Mouse (Mus musculus): Measurements from ENCODE around the gene Isy1. TPM values are rescaled to one million over a fixed set of nuclear protein-coding genes. Genes with fewer than 3 reads are reported as not detected.

The Isy1 gene
- polyA plus RNA-seq, 1 experiment from 2014 or later = 53.7 TPM

- H3K4me3 ChIP-seq = no peak overlapping the region
- no peak for ATAC-seq (ENCODE audit: low FRiP score, low read depth)
- H3K9me3 ChIP-seq = no peaks in the 10 kb centered on the region
- H3K27ac ChIP-seq = no peak overlapping the region
- H3K36me3 ChIP-seq = peaks cover 29% of the 10 kb centered on the region
- H3K4me2 ChIP-seq (replicated peaks) = no peak overlapping the region
- 89% methylated on average over 6 of the region's 6 CpGs for WGBS
- no peaks in the 10 kb centered on the region for H3K27me3 ChIP-seq
- no peak overlapping the region for H3K9ac ChIP-seq
- peaks cover 9% of the 10 kb centered on the region for H3K4me1 ChIP-seq
Measured at GRCm38 (mm10) chr6:87796251-87796880, 42.2 kb downstream of the Isy1 start.

DNA sequence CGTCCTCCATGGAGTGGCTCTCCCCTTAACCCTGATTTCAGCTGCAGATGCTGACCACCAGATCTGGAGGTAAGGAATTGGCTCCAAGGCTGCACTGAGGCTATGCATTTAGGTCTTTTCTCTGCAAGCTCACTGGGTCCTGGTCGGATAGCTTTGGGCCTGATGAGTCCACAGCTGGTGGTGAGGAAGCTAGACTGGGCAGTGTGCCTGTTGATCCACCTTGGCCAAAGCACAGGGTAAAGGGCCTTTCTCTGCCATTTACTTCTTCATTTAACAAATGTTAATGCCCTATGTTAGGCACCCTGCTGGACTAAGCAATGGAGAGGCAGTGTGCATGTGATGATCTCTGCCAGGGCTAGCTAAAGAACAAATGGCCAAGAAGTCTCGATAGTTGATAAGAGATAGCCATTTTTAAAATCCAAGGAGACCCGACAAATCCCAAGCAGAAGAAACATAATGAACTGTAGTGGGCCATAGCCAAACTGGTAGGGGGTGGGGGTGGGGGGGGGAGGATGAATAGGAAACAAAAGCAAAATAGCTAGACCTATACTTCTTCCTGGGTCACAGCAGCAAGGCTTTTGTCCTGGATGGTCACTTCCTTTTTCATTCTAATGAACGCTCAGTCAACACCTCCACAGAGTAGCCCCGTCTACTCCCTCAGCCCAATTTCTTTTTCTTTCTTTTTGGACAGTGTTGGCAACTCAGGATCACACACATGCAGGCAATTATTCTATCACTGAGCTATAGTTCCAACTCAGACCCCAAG lies 43.0 kb downstream of the Isy1 start:
- ATAC-seq (ENCODE audit: low FRiP score, low read depth) = no peak
- Histone ChIP-seq H3K27ac (no peak overlapping the region), H3K9me3 (no peaks in the 10 kb centered on the region), H3K4me2 (replicated peaks) (no peak overlapping the region), H3K4me1 (peaks cover 9% of the 10 kb centered on the region), H3K4me3 (no peak overlapping the region), H3K9ac (no peak overlapping the region), H3K36me3 (peaks cover 34% of the 10 kb centered on the region), H3K27me3 (no peaks in the 10 kb centered on the region)
- 78% methylated on average over 6 of the region's 6 CpGs for WGBS

GRCm38 (mm10) chr6:87793821-87794510 lies 44.6 kb downstream of the Isy1 start:
- 94% methylated on average over 10 of the region's 10 CpGs for WGBS
- Histone ChIP-seq H3K27ac (no peak overlapping the region), H3K27me3 (no peaks in the 10 kb centered on the region), H3K9ac (no peak overlapping the region), H3K4me3 (no peak overlapping the region), H3K9me3 (no peaks in the 10 kb centered on the region), H3K36me3 (peaks cover 32% of the 10 kb centered on the region), H3K4me2 (replicated peaks) (no peak overlapping the region), H3K4me1 (peaks cover 18% of the 10 kb centered on the region)
- no peak for ATAC-seq (ENCODE audit: low FRiP score, low read depth)

GRCm38 (mm10) chr6:87791826-87792225 lies 46.8 kb downstream of the Isy1 start:
- WGBS = 95% methylated on average over 5 of the region's 5 CpGs
- no peak for ATAC-seq (ENCODE audit: low FRiP score, low read depth)

GRCm38 (mm10) chr6:87790779-87791480 lies 47.7 kb downstream of the Isy1 start:
- ATAC-seq (ENCODE audit: low FRiP score, low read depth) = no peak
- H3K27ac ChIP-seq = no peak overlapping the region
- H3K4me3 ChIP-seq = no peak overlapping the region
- peaks cover 28% of the 10 kb centered on the region for H3K36me3 ChIP-seq
- H3K4me2 ChIP-seq (replicated peaks) = no peak overlapping the region
- no peak overlapping the region for H3K9ac ChIP-seq
- H3K27me3 ChIP-seq = no peaks in the 10 kb centered on the region
- H3K9me3 ChIP-seq = no peaks in the 10 kb centered on the region
- WGBS = 65% methylated on average over 7 of the region's 7 CpGs
- H3K4me1 ChIP-seq = peaks cover 11% of the 10 kb centered on the region

More at GRCm38 (mm10) chr6:87791826-87792225, 46.8 kb downstream of the Isy1 start:
- Histone ChIP-seq H3K9ac (no peak overlapping the region), H3K27ac (no peak overlapping the region), H3K27me3 (no peaks in the 10 kb centered on the region), H3K9me3 (no peaks in the 10 kb centered on the region), H3K4me3 (no peak overlapping the region), H3K4me2 (replicated peaks) (no peak overlapping the region), H3K4me1 (peaks cover 11% of the 10 kb centered on the region), H3K36me3 (peaks cover 28% of the 10 kb centered on the region)

DNA sequence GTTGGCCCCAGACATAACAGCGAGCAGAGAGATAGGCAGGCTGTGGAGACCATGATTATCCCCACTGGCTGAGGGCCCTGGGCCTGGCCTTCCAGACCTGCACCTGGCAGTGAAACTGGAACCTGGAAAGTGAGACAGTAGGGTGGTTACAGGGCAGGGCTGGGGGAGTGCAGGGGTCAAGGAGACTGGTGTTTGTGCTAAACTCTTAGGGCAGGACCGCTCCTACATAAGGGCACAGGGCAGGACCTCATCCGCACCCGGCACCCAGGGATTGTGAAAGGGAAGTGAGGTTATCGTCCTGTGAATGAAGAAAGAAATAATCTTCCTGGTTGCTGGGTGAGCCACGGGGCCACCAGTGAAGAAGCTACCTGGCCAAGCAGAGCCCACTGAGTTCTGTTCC lies 48.8 kb downstream of the Isy1 start:
- H3K27me3 ChIP-seq = no peaks in the 10 kb centered on the region
- H3K9ac ChIP-seq = peak overlapping the region; percentile 50
- H3K9me3 ChIP-seq = no peaks in the 10 kb centered on the region
- no peak overlapping the region; the same call in 1 of the 2 replicates for H3K27ac ChIP-seq
- no peak overlapping the region for H3K4me3 ChIP-seq
- H3K4me2 ChIP-seq (replicated peaks) = no peak overlapping the region
- ATAC-seq (ENCODE audit: low FRiP score, low read depth) = no peak
- 93% methylated on average over 6 of the region's 6 CpGs for WGBS
- H3K36me3 ChIP-seq = peaks cover 28% of the 10 kb centered on the region
- peaks cover 11% of the 10 kb centered on the region for H3K4me1 ChIP-seq

GRCm38 (mm10) chr6:87788896-87789587 lies 49.6 kb downstream of the Isy1 start:
- Histone ChIP-seq H3K4me1 (peaks cover 11% of the 10 kb centered on the region), H3K9ac (peak overlapping the region; percentile 50; the same call in 1 of the 2 replicates), H3K9me3 (no peaks in the 10 kb centered on the region), H3K36me3 (peaks cover 28% of the 10 kb centered on the region), H3K27ac (no peak overlapping the region; the same call in 1 of the 2 replicates), H3K4me2 (replicated peaks) (no peak overlapping the region), H3K4me3 (no peak overlapping the region), H3K27me3 (no peaks in the 10 kb centered on the region)
- WGBS = 46% methylated on average over 5 of the region's 5 CpGs
- no peak for ATAC-seq (ENCODE audit: low FRiP score, low read depth)

DNA sequence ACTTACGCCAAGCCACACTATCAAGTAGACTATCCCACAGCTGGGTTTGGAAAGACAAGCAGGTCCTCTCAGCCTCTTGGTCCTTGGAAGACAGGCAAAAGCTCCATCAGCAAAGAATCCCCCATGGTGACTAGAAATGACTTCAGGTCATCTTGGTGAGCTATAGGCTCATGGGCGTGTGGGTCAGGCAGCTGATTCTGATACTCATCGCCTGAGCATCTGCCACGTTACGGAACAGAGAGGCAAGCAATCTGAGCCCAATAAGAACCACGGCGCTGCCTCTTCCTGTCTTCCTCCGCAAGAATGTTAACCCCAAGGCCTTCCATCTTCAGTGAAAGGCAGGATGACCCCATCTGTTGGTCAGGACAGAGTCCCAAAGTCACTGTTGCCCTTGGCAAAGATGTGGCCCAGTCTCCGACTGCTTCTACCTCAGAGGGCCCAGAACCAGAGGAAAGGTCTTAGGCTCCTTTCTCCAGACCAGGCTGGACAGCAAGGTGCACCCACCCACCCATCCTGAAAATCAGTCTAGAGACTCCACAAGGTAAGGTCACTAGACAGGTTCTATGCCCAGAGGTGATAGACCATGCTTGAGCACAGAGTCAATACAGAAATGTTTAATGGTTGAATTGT lies 50.2 kb downstream of the Isy1 start:
- H3K4me1 ChIP-seq = peaks cover 11% of the 10 kb centered on the region
- peaks cover 24% of the 10 kb centered on the region for H3K36me3 ChIP-seq
- WGBS = 93% methylated on average over 9 of the region's 9 CpGs
- H3K27ac ChIP-seq = no peak overlapping the region
- no peaks in the 10 kb centered on the region for H3K9me3 ChIP-seq
- no peak for ATAC-seq (ENCODE audit: low FRiP score, low read depth)
- H3K27me3 ChIP-seq = no peaks in the 10 kb centered on the region
- H3K4me2 ChIP-seq (replicated peaks) = no peak overlapping the region
- no peak overlapping the region for H3K4me3 ChIP-seq
- H3K9ac ChIP-seq = no peak overlapping the region

- H3K27ac ChIP-seq = no peak overlapping the region
- H3K4me1 ChIP-seq = peaks cover 11% of the 10 kb centered on the region
- ATAC-seq (ENCODE audit: low FRiP score, low read depth) = no peak
- H3K4me2 ChIP-seq (replicated peaks) = no peak overlapping the region
- H3K4me3 ChIP-seq = no peak overlapping the region
- no peaks in the 10 kb centered on the region for H3K27me3 ChIP-seq
- 81% methylated on average over 6 of the region's 6 CpGs for WGBS
- peaks cover 14% of the 10 kb centered on the region for H3K36me3 ChIP-seq
- no peaks in the 10 kb centered on the region for H3K9me3 ChIP-seq
- H3K9ac ChIP-seq = no peak overlapping the region
Measured at GRCm38 (mm10) chr6:87787108-87787890, 51.3 kb downstream of the Isy1 start.

- Histone ChIP-seq H3K4me2 (replicated peaks) (no peak overlapping the region), H3K27ac (no peak overlapping the region), H3K4me1 (peaks cover 11% of the 10 kb centered on the region), H3K9me3 (no peaks in the 10 kb centered on the region), H3K4me3 (no peak overlapping the region), H3K27me3 (no peaks in the 10 kb centered on the region), H3K36me3 (peaks cover 7% of the 10 kb centered on the region), H3K9ac (no peak overlapping the region)
- WGBS = 87% methylated on average over 5 of the region's 5 CpGs
- no peak for ATAC-seq (ENCODE audit: low FRiP score, low read depth)
Measured at GRCm38 (mm10) chr6:87786621-87787020, 52.0 kb downstream of the Isy1 start.

Measured in limb, embryonic 13.5 days (tissue).